Mouse (Mus musculus) spleen, adult 2 months (tissue): ENCODE measurements at regions not wholly inside any gene's neighbourhood (a gene's known extent, or its start where the extent isn't known, plus 50 kb on each side); places are given as distances from the start of the nearest gene placed in this dataset.

Experiments
- DNase-seq, 2 experiments: peaks; one replicate each; pipeline versions ENCODE4 v3.0.0 to v3.0.0-alpha.2; 2012 to 2021; ENCODE audit warnings: low spot score in 2 of 2, low read depth in 1 of 2
- H3K27ac ChIP-seq: fragments of 200-500 bp; 2 replicates; pipeline ENCODE4 v1.5.1; 2012; ENCODE audit warnings: low read length, inconsistent platforms; ENCODE audit not compliant: insufficient read depth
- H3K27me3 ChIP-seq: fragments of 200-500 bp; 2 replicates; pipeline ENCODE4 v1.6.1; 2012; ENCODE audit warnings: mild to moderate bottlenecking, moderate library complexity, low read length, inconsistent platforms; ENCODE audit not compliant: control insufficient read depth, insufficient read depth
- H3K36me3 ChIP-seq: fragments of 200-500 bp; 2 replicates; pipeline ENCODE4 v1.6.1; 2012; ENCODE audit warnings: mild to moderate bottlenecking, low read length, inconsistent platforms; ENCODE audit not compliant: control insufficient read depth, insufficient read depth
- H3K4me1 ChIP-seq: fragments of 200-500 bp; 2 replicates; pipeline ENCODE4 v1.6.1; 2011; ENCODE audit warnings: inconsistent platforms; ENCODE audit not compliant: control insufficient read depth, insufficient read depth, insufficient read length
- H3K4me3 ChIP-seq: fragments of 200-500 bp; 2 replicates; pipeline ENCODE4 v1.5.1; 2011; ENCODE audit warnings: mild to moderate bottlenecking, inconsistent platforms; ENCODE audit not compliant: insufficient read depth, insufficient read length; ENCODE audit errors: extremely low read depth
- CTCF ChIP-seq: fragments of 200-500 bp; IDR thresholded peaks from 2 replicates; pipeline ENCODE4 v1.5.1; 2011; ENCODE audit warnings: mild to moderate bottlenecking, inconsistent platforms; ENCODE audit not compliant: insufficient read depth, insufficient read length, insufficient replicate concordance; ENCODE audit errors: extremely low read depth
- POLR2A ChIP-seq: fragments of 200-500 bp; IDR thresholded peaks from 2 replicates; pipeline ENCODE4 v1.6.1; 2011; ENCODE audit warnings: low read depth, low read length, inconsistent platforms
- WGBS: fragments of 180-500 bp; shearing (Covaris S2); methylation state at CpG from one replicate; pipeline ENCODE4 v1.1.7; 2018; 5-methylcytosine and 5-hydroxymethylcytosine counted together

- H3K4me3 ChIP-seq = no peak overlapping the region
- no peaks in the 10 kb centered on the region for H3K27me3 ChIP-seq
- DNase-seq = no peak
- no peaks in the 10 kb centered on the region for H3K4me1 ChIP-seq
- H3K36me3 ChIP-seq = no peaks in the 10 kb centered on the region
- no peak overlapping the region for H3K27ac ChIP-seq
- no peak for TF ChIP-seq POLR2A
- no peak for TF ChIP-seq CTCF
- 72% methylated on average over 9 of the region's 9 CpGs for WGBS
These were observed 120.5 kb downstream of the Sptssa start for GRCm38 (mm10) chr12:54535556-54536516.

- Histone ChIP-seq H3K36me3 (no peaks in the 10 kb centered on the region), H3K4me3 (no peak overlapping the region), H3K27ac (no peak overlapping the region), H3K27me3 (no peaks in the 10 kb centered on the region), H3K4me1 (no peaks in the 10 kb centered on the region)
- DNase-seq = no peak
- 82% methylated on average over 7 of the region's 7 CpGs for whole genome bisulfite sequencing
- TF ChIP-seq POLR2A (no peak), CTCF (no peak)
These were observed 121.5 kb downstream of the Sptssa start for GRCm38 (mm10) chr12:54534910-54535309.

GRCm38 (mm10) chr12:54533134-54533533, 123.2 kb downstream of the Sptssa start:
- TF ChIP-seq POLR2A (no peak), CTCF (no peak)
- 64% methylated on average over 5 of the region's 5 CpGs for WGBS
- H3K27ac ChIP-seq = no peak overlapping the region
- H3K27me3 ChIP-seq = no peaks in the 10 kb centered on the region
- H3K4me3 ChIP-seq = no peak overlapping the region
- no peak for DNase-seq
- no peaks in the 10 kb centered on the region for H3K36me3 ChIP-seq
- H3K4me1 ChIP-seq = no peaks in the 10 kb centered on the region

- no peak for TF ChIP-seq CTCF
- no peak for TF ChIP-seq POLR2A
- WGBS = 93% methylated on average over 8 of the region's 8 CpGs
- no peak overlapping the region for H3K27ac ChIP-seq
- no peaks in the 10 kb centered on the region for H3K27me3 ChIP-seq
- no peak for DNase-seq
- H3K4me3 ChIP-seq = no peak overlapping the region
- no peaks in the 10 kb centered on the region for H3K4me1 ChIP-seq
- H3K36me3 ChIP-seq = no peaks in the 10 kb centered on the region
These were observed 124.3 kb downstream of the Sptssa start for GRCm38 (mm10) chr12:54532062-54532461.

- DNase-seq = no peak
- Histone ChIP-seq H3K27ac (no peak overlapping the region), H3K36me3 (no peaks in the 10 kb centered on the region), H3K4me1 (no peaks in the 10 kb centered on the region), H3K4me3 (no peak overlapping the region), H3K27me3 (no peaks in the 10 kb centered on the region)
- TF ChIP-seq POLR2A (no peak), CTCF (no peak)
These were observed 128.3 kb downstream of the Sptssa start for GRCm38 (mm10) chr12:54528046-54528445.

GRCm38 (mm10) chr12:54527577-54527976, 128.8 kb downstream of the Sptssa start:
- TF ChIP-seq CTCF (no peak), POLR2A (no peak)

GRCm38 (mm10) chr12:54520406-54520805, 136.0 kb downstream of the Sptssa start:
- Histone ChIP-seq H3K27me3 (no peaks in the 10 kb centered on the region), H3K27ac (no peak overlapping the region), H3K4me1 (no peaks in the 10 kb centered on the region), H3K36me3 (no peaks in the 10 kb centered on the region), H3K4me3 (no peak overlapping the region)
- no peak for TF ChIP-seq CTCF
- no peak for TF ChIP-seq POLR2A
- DNase-seq = no peak
- WGBS = 66% methylated on average over 4 of the region's 4 CpGs

More at GRCm38 (mm10) chr12:54527577-54527976, 128.8 kb downstream of the Sptssa start:
- DNase-seq = no peak
- H3K36me3 ChIP-seq = no peaks in the 10 kb centered on the region
- 49% methylated on average over 2 of the region's 2 CpGs for WGBS
- H3K4me3 ChIP-seq = no peak overlapping the region
- no peaks in the 10 kb centered on the region for H3K4me1 ChIP-seq
- H3K27me3 ChIP-seq = no peaks in the 10 kb centered on the region
- no peak overlapping the region for H3K27ac ChIP-seq
